Mouse (Mus musculus): ENCODE measurements around the gene Psmg3.

The Psmg3 gene

GRCm38 (mm10) chr5:139794137-139794536 is 32.5 kb downstream of the Psmg3 start:
- DNase-seq (ENCODE audit: inconsistent ontology term): no peak

- peak; percentile 73 for DNase-seq (ENCODE audit: inconsistent ontology term)
Measured at GRCm38 (mm10) chr5:139793338-139794089, 33.2 kb downstream of the Psmg3 start.

- no peak for DNase-seq (ENCODE audit: inconsistent ontology term)
Measured at GRCm38 (mm10) chr5:139792966-139793337, 33.7 kb downstream of the Psmg3 start.

GRCm38 (mm10) chr5:139792159-139792775 is 34.4 kb downstream of the Psmg3 start:
- DNase-seq (ENCODE audit: inconsistent ontology term): no peak

- peak; percentile 98 for DNase-seq (ENCODE audit: inconsistent ontology term)
Measured at GRCm38 (mm10) chr5:139791227-139792158, 35.2 kb downstream of the Psmg3 start, which contains the start of gene Mafk. Mafk (plus strand) TSS chr5:139791513.

GRCm38 (mm10) chr5:139789466-139789865 is 37.2 kb downstream of the Psmg3 start:
- DNase-seq (ENCODE audit: inconsistent ontology term): peak; percentile 88

- DNase-seq (ENCODE audit: inconsistent ontology term): no peak
Measured at GRCm38 (mm10) chr5:139781406-139781805, 45.3 kb downstream of the Psmg3 start.

GRCm38 (mm10) chr5:139776966-139777365 is 49.7 kb downstream of the Psmg3 start:
- DNase-seq (ENCODE audit: inconsistent ontology term): no peak

GRCm38 (mm10) chr5:139775216-139775926 is 51.3 kb downstream of the Psmg3 start, which contains the start of gene Ints1:
Ints1 (minus strand) TSS chr5:139775674.
- DNase-seq (ENCODE audit: inconsistent ontology term): peak; percentile 96
